Mouse (Mus musculus): Measurements from ENCODE around the gene Myo1b. TPM values are rescaled to one million over a fixed set of nuclear protein-coding genes. Genes with fewer than 3 reads are reported as not detected.
A peak's percentile ranks its signal among the peaks of the same experiment; 100 is the strongest.

Gene Myo1b
- polyA plus RNA-seq, 1 experiment from 2014 or later = 106 TPM

- Histone ChIP-seq H3K36me3 (peaks cover 26% of the 10 kb centered on the region), H3K4me3 (no peak overlapping the region), H3K4me1 (peaks cover 15% of the 10 kb centered on the region), H3K4me2 (replicated peaks) (no peak overlapping the region), H3K27ac (peak overlapping the region; percentile 10; the same call in 1 of the 2 replicates), H3K9me3 (no peaks in the 10 kb centered on the region), H3K9ac (no peak overlapping the region), H3K27me3 (no peaks in the 10 kb centered on the region)
- 61% methylated on average over 12 of the region's 12 CpGs for WGBS
- no peak; the same call in 1 of the 2 replicates for ATAC-seq (ENCODE audit: low FRiP score, low read depth)
Observed at GRCm38 (mm10) chr1:51804296-51805039, 111.4 kb downstream of the Myo1b start.

GRCm38 (mm10) chr1:51798011-51798471 is 117.8 kb downstream of the Myo1b start:
- no peaks in the 10 kb centered on the region for H3K4me1 ChIP-seq
- no peak overlapping the region for H3K4me2 ChIP-seq (replicated peaks)
- 69% methylated on average over 7 of the region's 7 CpGs for WGBS
- no peaks in the 10 kb centered on the region for H3K27me3 ChIP-seq
- no peak overlapping the region for H3K27ac ChIP-seq
- ATAC-seq (ENCODE audit: low FRiP score, low read depth) = no peak
- no peaks in the 10 kb centered on the region for H3K9me3 ChIP-seq
- H3K9ac ChIP-seq = no peak overlapping the region
- H3K36me3 ChIP-seq = peaks cover 54% of the 10 kb centered on the region
- H3K4me3 ChIP-seq = no peak overlapping the region

- 68% methylated on average over 9 of the region's 9 CpGs for WGBS
- ATAC-seq (ENCODE audit: low FRiP score, low read depth) = no peak
- Histone ChIP-seq H3K9me3 (no peaks in the 10 kb centered on the region), H3K4me1 (no peaks in the 10 kb centered on the region), H3K4me2 (replicated peaks) (no peak overlapping the region), H3K27ac (no peak overlapping the region), H3K9ac (no peak overlapping the region), H3K27me3 (no peaks in the 10 kb centered on the region), H3K36me3 (peaks cover 72% of the 10 kb centered on the region), H3K4me3 (no peak overlapping the region)
Observed at GRCm38 (mm10) chr1:51795586-51796309, 120.1 kb downstream of the Myo1b start.

- ATAC-seq (ENCODE audit: low FRiP score, low read depth) = peak; percentile 54; the same call in 1 of the 2 replicates
- Histone ChIP-seq H3K9ac (no peak overlapping the region), H3K36me3 (peaks cover 37% of the 10 kb centered on the region), H3K27me3 (no peaks in the 10 kb centered on the region), H3K4me1 (peaks cover 33% of the 10 kb centered on the region), H3K4me3 (no peak overlapping the region), H3K27ac (no peak overlapping the region), H3K9me3 (no peaks in the 10 kb centered on the region), H3K4me2 (replicated peaks) (no peak overlapping the region)
- 20% methylated on average over 6 of the region's 6 CpGs for WGBS
Observed at GRCm38 (mm10) chr1:51789269-51789668, 126.6 kb downstream of the Myo1b start.

GRCm38 (mm10) chr1:51782091-51782490 is 133.8 kb downstream of the Myo1b start:
- ATAC-seq (ENCODE audit: low FRiP score, low read depth) = no peak
- no peaks in the 10 kb centered on the region for H3K27me3 ChIP-seq

GRCm38 (mm10) chr1:51780357-51780756 is 135.5 kb downstream of the Myo1b start:
- H3K4me3 ChIP-seq = no peak overlapping the region
- H3K9ac ChIP-seq = no peak overlapping the region
- H3K36me3 ChIP-seq = peaks cover 67% of the 10 kb centered on the region
- H3K4me1 ChIP-seq = peaks cover 5% of the 10 kb centered on the region
- H3K4me2 ChIP-seq (replicated peaks) = no peak overlapping the region
- H3K9me3 ChIP-seq = no peaks in the 10 kb centered on the region
- no peak overlapping the region for H3K27ac ChIP-seq
- ATAC-seq (ENCODE audit: low FRiP score, low read depth) = no peak
- no peaks in the 10 kb centered on the region for H3K27me3 ChIP-seq

More at GRCm38 (mm10) chr1:51782091-51782490, 133.8 kb downstream of the Myo1b start:
- peaks cover 23% of the 10 kb centered on the region for H3K4me1 ChIP-seq
- no peak overlapping the region for H3K4me3 ChIP-seq
- H3K9me3 ChIP-seq = no peaks in the 10 kb centered on the region
- no peak overlapping the region for H3K9ac ChIP-seq
- no peak overlapping the region for H3K27ac ChIP-seq
- no peak overlapping the region for H3K4me2 ChIP-seq (replicated peaks)
- WGBS = 80% methylated on average over 6 of the region's 6 CpGs
- peaks cover 54% of the 10 kb centered on the region for H3K36me3 ChIP-seq

GRCm38 (mm10) chr1:51778241-51778640 is 137.6 kb downstream of the Myo1b start:
- Histone ChIP-seq H3K4me3 (no peak overlapping the region), H3K9me3 (no peaks in the 10 kb centered on the region), H3K4me2 (replicated peaks) (no peak overlapping the region), H3K9ac (no peak overlapping the region), H3K4me1 (no peaks in the 10 kb centered on the region), H3K36me3 (peaks cover 80% of the 10 kb centered on the region), H3K27me3 (no peaks in the 10 kb centered on the region), H3K27ac (no peak overlapping the region)
- 95% methylated on average over 7 of the region's 7 CpGs for WGBS
- ATAC-seq (ENCODE audit: low FRiP score, low read depth) = no peak

- Histone ChIP-seq H3K36me3 (peaks cover 91% of the 10 kb centered on the region), H3K4me3 (no peak overlapping the region), H3K27me3 (no peaks in the 10 kb centered on the region), H3K9ac (no peak overlapping the region), H3K9me3 (no peaks in the 10 kb centered on the region), H3K27ac (no peak overlapping the region), H3K4me1 (no peaks in the 10 kb centered on the region), H3K4me2 (replicated peaks) (no peak overlapping the region)
- ATAC-seq (ENCODE audit: low FRiP score, low read depth) = no peak
- whole genome bisulfite sequencing = 89% methylated on average over 5 of the region's 5 CpGs
Observed at GRCm38 (mm10) chr1:51770504-51770871, 145.4 kb downstream of the Myo1b start.

- H3K4me3 ChIP-seq = no peak overlapping the region
- no peaks in the 10 kb centered on the region for H3K9me3 ChIP-seq
- no peaks in the 10 kb centered on the region for H3K4me1 ChIP-seq
- no peak overlapping the region for H3K4me2 ChIP-seq (replicated peaks)
- no peak for ATAC-seq (ENCODE audit: low FRiP score, low read depth)
- no peak overlapping the region for H3K27ac ChIP-seq
- H3K36me3 ChIP-seq = peaks cover 88% of the 10 kb centered on the region
- H3K27me3 ChIP-seq = no peaks in the 10 kb centered on the region
- H3K9ac ChIP-seq = no peak overlapping the region
- 89% methylated on average over 12 of the region's 12 CpGs for WGBS
Observed at GRCm38 (mm10) chr1:51769815-51770503, 145.9 kb downstream of the Myo1b start.

GRCm38 (mm10) chr1:51766271-51766670 is 149.6 kb downstream of the Myo1b start:
- no peak for ATAC-seq (ENCODE audit: low FRiP score, low read depth)
- no peak overlapping the region for H3K4me2 ChIP-seq (replicated peaks)
- no peak overlapping the region for H3K4me3 ChIP-seq
- no peaks in the 10 kb centered on the region for H3K27me3 ChIP-seq
- no peak overlapping the region for H3K9ac ChIP-seq
- H3K27ac ChIP-seq = no peak overlapping the region
- H3K9me3 ChIP-seq = no peaks in the 10 kb centered on the region
- WGBS = 94% methylated on average over 4 of the region's 4 CpGs
- no peaks in the 10 kb centered on the region for H3K4me1 ChIP-seq
- peaks cover 79% of the 10 kb centered on the region for H3K36me3 ChIP-seq

GRCm38 (mm10) chr1:51765156-51765555 is 150.7 kb downstream of the Myo1b start:
- Histone ChIP-seq H3K4me1 (no peaks in the 10 kb centered on the region), H3K27ac (no peak overlapping the region), H3K9ac (no peak overlapping the region), H3K4me3 (no peak overlapping the region), H3K4me2 (replicated peaks) (no peak overlapping the region), H3K9me3 (no peaks in the 10 kb centered on the region), H3K36me3 (peaks cover 79% of the 10 kb centered on the region), H3K27me3 (no peaks in the 10 kb centered on the region)
- WGBS = 93% methylated on average over 5 of the region's 5 CpGs
- no peak for ATAC-seq (ENCODE audit: low FRiP score, low read depth)

GRCm38 (mm10) chr1:51759657-51760056 is 156.2 kb downstream of the Myo1b start:
- Histone ChIP-seq H3K27ac (no peak overlapping the region), H3K36me3 (peaks cover 83% of the 10 kb centered on the region)
- WGBS = 56% methylated on average over 6 of the region's 6 CpGs

More at GRCm38 (mm10) chr1:51759657-51760056, 156.2 kb downstream of the Myo1b start:
- Histone ChIP-seq H3K27me3 (no peaks in the 10 kb centered on the region), H3K9ac (no peak overlapping the region), H3K4me1 (no peaks in the 10 kb centered on the region), H3K4me2 (replicated peaks) (no peak overlapping the region), H3K9me3 (no peaks in the 10 kb centered on the region), H3K4me3 (no peak overlapping the region)
- ATAC-seq (ENCODE audit: low FRiP score, low read depth) = no peak
